Mouse (Mus musculus): ENCODE results near the gene H2-Eb2.

The H2-Eb2 gene

DNA sequence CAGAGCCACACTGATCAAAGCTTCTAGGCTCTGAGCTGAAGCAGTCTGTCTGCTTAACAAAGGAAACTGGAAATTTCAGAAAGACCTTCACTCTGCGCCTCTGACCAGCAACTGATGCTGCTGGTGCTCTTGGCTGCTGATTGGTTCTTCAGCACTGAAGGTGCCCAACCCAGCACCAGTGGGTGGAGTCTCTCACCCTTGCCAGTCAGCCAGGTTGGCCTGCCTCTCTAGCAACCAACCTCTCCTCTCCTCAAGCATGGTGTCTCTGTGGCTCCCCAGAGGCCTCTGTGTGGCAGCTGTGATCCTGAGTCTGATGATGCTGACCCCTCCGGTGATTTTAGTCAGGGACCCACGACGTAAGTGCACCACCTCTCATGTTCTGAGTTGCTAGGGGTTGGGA is at the start of gene H2-Eb2:
TSS of gene H2-Eb2 (plus strand) at position 230 of the 400 bp plus-strand sequence.
- in situ Hi-C loops (cut with MseI, MboI), result no loop called here

DNA sequence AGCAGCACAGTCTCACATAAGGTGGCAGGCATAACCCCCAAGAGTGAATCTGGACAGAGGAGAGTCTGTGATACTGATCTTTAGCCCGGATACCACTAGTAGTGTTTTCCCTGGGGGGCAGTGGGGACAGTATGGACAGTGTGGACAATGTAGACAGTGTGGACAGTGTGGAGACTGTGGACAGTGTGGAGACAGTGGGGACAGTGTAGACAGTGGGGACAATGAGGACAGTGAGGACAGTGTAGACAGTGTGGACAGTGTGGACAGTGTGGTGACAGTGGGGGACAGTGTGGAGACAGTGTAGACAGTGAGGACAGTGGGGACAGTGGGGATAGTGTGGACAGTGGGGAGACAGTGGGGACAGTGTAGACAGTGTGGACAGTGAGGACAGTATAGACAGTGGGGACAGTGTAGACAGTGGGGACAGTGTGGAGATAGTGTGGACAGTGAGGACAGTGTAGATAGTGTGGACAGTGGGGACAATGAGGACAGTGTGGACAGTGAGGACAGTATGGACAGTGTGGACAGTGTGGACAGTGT is 44.9 kb upstream of the H2-Eb2 start:
- in situ Hi-C loops (cut with MseI, MboI), result no loop called here

DNA sequence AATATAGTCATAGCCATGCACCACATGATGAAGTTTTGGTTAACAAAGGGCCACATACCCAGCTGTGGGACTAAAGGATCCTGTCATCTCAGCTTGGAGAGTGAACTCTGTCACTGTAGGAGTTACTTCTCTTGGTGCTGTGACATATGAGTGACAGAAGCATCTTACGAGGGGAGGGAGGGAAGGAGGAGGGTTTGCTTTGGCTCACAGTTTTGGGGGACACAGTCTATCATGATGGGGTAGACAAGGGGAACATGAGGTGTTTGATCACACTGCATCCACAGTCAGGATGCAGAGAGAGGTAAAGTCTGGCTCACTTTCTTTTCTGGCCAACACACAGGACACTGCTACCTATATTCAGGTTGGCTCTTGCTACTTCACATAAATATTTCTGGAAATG is 43.6 kb upstream of the H2-Eb2 start:
- in situ Hi-C loops (cut with MseI, MboI), result no loop called here

DNA sequence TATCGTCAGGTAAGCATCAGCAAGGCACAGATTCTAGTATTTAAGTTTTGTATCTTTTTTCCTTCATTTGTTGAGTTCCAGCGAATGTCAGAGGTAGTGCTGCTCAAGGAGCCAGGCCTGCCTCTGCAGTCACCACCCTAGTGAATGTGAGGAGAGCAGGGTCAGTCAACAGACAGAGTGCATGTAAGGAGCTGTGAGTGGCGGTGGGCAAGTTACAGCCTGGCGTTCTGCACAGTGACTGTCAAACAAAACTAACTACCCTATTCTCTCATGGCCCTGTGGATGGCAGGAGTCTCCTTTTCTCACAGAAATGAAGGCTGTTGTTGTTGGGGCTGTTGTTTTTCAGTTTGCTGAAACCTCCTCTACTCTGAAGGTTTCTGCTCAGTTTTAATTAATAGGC is 40.1 kb upstream of the H2-Eb2 start:
- in situ Hi-C loops (cut with MseI, MboI), result no loop called here

DNA sequence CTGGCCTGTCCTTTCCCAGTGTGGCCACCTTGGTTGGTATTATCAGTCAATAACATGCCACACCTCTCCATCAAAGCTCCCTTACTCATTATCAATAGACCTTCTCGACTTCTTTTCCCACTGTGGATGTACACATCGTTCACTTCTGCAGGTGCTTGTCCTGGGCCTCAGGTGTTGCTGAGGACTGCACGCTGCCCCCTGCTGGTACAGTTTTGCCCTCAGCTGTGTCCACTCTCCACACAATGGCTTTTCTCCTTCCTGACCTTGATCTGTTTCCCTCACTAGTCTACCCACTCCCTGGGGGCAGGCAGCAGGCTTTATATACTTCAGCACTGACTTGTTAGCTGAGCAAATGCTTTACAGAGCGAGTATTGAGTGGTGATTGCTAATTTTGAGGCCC is 39.6 kb upstream of the H2-Eb2 start:
- in situ Hi-C loops (cut with MseI, MboI), result no loop called here

DNA sequence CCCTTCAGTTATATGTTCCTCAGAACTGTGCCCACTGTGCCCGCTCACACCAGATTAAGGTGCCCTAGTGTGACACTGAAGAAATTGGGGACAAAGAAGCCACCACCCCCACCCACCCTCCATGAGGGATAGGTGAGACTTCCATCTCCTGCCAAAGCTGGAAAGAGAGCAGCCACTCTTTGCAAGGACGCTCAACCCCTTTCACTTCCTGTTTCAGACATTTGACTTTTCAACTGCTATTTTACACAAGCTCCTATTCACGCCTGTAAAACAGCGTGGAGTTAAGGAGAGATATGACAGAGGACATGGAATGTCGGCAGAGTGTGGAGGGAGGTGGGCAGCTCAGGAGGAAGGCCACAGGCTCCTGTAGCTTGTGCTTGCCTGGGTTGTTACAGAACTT is 39.0 kb upstream of the H2-Eb2 start:
- in situ Hi-C loops (cut with MseI, MboI), result no loop called here

DNA sequence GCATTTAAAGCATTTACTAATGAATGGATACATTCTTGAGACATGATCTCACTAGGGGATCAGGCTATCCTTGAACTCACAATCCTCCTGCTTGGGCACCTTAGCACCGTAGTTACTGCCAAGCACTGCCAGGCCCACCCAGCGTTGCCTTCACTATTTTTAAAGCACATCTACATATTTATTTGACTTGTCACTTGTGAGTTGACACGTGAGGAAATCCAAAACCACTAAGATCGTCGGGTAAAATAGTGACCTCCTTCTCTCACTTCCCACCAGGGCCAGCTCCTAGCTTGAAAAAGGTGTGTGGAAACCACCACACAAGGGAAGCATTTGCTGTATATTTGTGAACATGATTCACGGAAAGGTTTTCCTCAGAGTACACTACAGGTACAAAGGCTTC is 38.5 kb upstream of the H2-Eb2 start:
- in situ Hi-C loops (cut with MseI, MboI), result no loop called here

DNA sequence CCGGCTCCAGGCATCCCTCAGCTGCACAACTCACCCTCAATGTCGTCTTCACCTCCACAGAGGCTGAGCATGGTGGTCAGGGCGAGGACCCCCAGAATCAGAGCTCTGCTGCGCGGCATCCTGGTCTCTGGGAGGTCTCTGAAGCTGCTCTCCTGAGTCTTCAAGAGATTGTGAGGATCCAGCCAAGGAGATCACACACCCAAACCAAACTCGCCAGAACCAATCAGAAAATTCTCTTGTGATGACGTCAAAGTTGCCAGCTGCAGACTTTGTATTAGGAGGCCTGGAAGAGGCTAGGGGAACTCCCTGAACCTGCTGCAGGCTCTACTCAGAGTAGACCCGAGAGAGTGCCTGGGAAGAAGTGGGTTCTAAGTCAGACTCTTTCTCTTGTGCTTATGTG is 37.8 kb upstream of the H2-Eb2 start, which contains the start of gene H2-Aa:
TSS of gene H2-Aa (minus strand) at position 176 of the 400 bp plus-strand sequence.
- in situ Hi-C loops (cut with MseI, MboI), result no loop called here

DNA sequence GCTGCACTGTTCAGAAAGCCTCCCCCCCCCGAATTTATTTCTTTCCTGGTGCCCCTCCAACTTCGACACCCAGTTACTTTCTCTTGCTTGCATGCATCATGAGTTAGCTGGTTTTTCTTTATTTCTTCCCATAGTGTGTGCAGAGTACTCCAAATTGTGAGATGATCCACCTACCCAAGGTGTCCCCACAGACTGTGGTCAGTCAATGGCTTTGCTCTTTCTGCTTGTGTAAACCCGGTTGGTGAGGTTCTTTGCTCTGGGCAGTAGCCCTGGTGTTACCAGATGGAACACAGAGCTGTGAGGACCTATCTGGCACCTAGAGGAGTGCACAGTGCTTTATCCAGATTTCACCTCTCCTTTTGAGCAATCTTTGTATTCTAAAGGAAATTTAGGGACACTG is 37.3 kb upstream of the H2-Eb2 start:
- in situ Hi-C loops (cut with MseI, MboI), result no loop called here

DNA sequence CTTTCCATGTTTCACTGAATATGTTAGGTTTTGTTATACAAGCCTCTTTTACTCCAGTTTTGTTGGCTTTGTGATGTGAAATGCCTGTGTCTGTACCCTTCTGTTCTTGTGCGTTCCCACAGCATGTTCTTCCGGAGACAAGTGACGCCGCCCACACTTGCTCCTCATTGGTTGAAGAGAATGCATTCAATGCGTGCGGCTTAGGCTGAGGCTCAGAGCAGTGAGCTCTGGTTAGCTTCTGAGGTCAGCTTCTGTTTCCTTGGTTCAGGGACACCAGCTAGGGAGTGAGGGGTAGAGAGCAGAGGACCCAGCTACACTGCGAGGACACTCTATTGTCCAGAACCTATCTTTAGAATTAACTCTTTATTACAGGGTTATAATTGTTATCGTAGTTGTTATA is 33.9 kb upstream of the H2-Eb2 start:
- in situ Hi-C loops (cut with MseI, MboI), result no loop called here

DNA sequence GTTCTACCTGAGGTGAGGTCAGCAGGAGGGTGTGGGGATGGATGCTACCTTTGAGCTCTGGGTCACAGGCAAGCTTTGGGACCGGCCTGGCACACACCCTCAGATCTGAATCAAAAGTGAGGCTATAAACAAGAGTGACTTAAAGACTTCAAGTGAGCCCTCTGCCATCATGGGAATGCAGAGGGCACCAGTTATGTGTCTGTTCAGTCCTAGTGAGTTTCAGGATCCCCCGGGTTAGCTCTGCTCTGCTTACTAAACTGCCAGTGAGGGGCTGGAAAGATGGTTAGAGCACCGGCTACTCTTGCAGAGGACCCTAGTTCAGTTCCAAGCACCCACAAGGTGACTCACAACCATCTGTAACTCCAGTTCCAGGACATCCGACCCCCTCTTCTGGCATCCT is 32.9 kb upstream of the H2-Eb2 start:
- in situ Hi-C loops (cut with MseI, MboI), result no loop called here

DNA sequence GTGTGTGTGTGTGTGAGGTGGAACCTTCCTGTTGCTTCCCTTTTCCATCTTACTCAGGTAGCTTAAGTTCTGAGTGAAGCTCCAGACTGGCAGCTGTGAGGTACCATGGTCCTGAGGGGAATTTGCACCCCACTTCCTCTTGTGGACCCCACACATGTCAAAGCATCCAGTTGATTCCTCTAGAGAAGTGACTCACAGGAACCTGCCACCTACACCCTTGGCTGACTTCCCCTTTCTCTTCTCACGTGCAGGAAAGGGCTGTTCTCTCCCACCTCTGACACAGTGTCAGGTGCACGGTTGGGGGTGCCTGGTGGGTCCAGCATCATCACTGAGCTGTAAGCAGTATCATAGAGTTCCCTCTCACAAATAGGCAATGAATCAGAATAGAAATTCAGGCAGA is 31.9 kb upstream of the H2-Eb2 start:
- in situ Hi-C loops (cut with MseI, MboI), result no loop called here

DNA sequence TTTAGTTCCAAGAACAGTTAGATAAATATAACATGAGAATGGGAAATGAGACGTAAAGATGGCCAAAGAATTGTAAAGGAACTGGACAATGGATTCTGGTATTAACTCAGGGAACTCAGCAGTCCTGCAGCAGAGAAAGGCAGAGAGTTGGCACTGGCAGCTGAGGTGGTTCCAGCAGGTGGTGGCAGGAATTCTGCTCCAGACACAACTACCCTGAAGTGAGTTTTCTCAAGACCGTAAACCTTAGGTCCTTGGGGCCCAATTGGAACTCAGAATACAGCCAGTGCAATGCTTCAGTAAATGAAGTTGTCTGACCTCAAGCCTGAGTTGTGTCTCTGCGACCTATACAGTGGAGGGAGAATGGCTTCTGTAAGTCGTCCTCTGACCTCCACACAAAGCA is 31.2 kb upstream of the H2-Eb2 start:
- in situ Hi-C loops (cut with MseI, MboI), result no loop called here

DNA sequence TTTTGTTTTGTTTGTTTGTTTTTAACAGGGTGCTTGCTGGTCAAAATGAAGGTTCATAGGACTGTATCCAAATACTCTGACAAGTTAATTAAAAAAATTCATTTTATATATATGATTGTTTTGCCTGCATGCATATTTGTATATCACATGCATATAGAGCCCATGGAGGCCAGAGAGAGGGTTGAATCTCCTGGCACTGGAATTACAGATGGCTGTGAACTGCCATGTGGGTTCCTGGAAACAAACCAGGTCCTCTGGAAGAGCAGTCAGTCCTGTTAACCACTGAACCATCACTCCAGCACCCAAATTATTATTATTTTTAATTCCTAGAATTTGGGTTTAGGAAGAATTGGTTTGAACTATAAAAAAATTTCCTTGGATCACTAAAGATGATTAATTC is 30.2 kb upstream of the H2-Eb2 start:
- in situ Hi-C loops (cut with MseI, MboI), result no loop called here

DNA sequence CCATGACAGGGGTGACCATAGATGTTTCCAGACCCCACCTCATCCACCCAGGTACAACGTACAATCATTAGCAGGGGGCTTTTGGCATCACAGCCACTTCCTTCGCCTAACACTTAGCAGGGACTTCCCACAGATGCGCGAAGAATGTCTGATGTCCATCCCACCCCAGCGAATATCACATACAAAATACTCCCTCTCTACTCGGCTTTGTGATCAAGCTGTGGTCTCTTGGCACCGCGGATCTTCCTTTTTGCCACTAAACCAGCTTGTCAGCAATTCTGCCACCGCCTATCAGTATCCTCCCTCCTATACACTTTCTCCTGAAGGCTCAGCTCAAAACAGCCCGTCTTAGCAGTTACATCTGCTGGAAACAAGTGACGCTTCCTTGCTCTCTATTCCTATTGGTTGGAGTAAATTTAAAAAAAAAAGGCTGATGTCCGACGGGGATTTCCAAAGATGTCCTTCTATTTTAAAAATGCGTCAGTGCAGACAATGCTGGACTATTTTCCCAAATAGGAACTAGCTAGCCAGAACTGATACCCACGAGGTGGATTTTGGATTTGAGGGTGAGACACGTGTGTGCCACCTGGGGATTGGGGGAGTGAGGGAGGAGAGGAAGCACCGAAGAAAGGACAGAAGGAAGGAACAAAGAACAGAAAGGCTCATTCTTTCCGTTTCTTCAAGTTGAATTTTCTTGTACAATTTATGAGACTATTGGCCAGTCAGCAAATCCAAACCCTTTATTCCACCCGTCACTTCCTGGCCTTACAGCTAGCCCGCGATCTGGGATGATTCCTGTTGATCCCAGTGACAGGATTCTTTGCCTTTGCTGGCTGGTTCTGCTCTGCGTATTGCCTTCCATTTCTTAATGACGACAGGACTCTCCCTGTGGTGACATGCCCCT is 29.3 kb upstream of the H2-Eb2 start:
- in situ Hi-C loops (cut with MseI, MboI), result no loop called here

DNA sequence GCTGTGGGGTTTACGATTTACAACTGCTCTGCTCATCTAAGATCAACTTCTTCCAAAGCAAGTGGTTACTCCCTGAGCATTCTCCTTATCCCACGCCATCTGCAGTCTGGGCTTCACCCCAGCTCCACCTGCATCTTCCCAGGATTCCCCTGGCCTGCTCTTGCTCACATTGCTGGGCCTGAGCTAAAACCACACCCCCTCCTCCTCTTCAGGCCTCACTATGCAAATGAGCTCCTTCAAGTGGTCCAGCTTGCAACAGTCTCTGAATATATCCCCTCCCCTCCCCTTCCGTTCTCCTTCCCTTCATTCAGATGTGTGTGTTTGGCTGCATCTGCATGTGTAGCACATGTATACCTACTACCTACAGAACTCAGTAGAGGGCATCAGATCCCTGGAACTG is 26.1 kb upstream of the H2-Eb2 start:
- in situ Hi-C loops (cut with MseI, MboI), result no loop called here

DNA sequence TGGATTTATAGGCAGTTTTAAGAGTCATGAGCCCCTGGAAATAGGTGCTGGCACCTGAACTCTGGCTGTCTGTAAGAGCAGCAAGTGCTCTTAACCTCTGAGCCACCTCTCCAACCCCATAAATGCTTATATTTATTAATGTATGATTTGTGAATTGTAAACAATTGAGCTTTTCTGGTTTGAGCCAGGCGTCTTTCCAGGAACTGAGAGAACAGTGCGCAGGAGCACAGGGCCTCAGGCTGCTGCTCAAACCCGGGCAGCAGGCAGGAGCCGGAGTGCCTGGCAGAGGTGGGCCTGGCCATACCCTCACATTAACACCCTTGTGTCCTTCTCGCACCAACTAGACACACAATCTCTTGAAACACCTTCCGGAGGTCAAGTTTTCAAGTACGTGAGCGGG is 25.4 kb upstream of the H2-Eb2 start:
- in situ Hi-C loops (cut with MseI, MboI), result no loop called here

DNA sequence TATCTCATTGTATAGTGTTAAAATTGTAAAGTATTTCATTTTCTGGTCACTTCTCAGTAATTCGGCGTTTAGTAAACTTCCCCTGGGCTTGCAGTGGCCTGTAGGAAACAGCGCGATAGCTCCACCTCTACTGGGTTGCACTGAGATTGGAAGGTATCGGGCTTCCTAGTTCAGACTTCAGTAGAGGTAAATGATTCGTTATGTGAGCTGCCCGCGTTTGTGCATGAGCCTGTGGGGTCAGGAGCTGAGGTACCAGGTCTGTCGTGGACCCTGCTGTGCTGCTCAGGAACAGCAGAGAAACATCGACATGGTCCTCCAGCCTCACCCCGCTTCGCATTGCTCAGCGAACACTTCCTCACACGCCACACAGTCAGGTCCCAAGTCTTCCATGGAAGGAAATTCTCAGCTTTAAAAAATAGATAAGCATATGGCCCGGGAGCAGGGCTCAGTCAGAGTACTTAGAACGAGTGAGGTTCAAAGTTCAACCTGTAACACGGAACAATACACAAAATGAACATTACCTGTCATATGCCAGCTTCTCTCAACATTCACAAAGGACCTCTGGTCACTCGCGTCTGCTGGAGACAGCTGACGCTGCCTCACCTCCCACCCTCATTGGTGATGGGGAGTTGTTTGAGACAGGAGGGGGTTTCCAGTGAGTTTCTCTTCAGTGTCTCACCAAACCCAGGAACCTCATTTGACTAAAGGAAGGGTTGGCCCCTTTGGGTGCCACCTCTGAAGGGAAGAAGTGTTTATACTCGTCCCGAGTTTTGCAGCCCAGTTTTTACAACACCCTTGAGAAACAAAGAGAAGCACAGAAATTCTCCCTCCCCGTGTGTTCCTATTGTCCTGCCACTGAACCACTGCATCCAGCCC is 24.5 kb upstream of the H2-Eb2 start:
- in situ Hi-C loops (cut with MseI, MboI), result no loop called here

DNA sequence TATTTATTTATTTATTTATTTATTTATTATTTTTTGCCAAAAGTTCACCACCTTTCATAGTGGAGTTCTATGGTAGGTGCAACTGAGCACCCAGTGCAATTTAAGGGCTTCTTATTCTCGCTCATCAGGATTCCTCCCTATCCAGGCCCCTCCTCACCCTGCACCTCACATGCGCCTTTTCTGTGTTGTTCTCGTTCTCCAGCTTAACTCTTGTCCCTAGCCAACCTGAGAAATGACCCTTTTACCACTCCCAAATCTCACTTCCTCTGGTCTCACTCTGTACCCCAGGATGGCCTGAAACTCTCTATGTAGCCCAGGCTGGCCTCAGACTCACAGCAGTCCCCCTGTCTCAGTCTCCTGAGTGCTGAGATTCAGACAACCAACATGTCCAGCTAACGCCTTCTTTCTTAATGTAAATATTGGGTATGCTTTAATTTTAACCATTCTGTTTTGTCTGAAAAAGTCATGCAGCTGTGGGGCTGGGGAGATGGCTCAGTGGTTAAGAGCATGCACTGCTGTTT is 23.7 kb upstream of the H2-Eb2 start:
- in situ Hi-C loops (cut with MseI, MboI), result no loop called here

DNA sequence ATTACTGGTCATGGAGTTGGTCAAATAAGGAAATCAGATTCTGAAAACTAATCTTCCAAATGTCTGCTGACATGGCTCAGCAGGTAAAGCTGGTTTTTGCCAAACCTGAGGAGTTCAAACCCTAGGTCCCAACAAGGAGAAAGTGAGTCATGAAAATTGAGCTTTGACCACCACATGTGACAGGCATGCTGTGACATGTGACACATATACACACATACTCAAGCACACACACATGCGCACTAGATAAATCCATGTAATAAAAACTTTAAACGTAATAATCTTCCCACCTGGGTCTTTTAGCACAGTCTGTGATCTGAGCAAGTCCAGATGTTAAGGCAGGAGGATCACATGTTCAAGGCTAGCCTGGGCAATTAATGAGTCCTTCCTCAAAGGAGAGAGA is 21.7 kb upstream of the H2-Eb2 start:
- in situ Hi-C loops (cut with MseI, MboI), result no loop called here

DNA sequence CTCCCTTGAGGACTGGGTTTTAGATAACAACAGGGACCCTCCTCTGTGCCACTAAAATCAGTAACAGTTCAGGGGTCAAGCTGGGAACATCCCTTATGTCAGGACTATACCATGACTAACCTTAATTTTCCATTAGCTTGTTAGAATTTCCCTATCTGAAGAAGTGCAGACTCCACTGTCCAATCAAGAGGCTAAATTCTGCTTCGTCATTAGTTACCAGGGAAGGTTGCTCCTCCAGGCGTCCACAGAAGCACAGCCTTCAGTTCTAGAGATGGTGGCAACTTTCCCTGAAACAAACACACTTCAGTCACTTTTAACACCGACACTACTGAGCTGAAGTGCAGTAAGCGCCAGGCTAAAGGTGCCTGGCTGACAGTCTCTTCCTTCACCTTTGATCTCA is 20.7 kb upstream of the H2-Eb2 start:
- in situ Hi-C loops (cut with MseI, MboI), result no loop called here

DNA sequence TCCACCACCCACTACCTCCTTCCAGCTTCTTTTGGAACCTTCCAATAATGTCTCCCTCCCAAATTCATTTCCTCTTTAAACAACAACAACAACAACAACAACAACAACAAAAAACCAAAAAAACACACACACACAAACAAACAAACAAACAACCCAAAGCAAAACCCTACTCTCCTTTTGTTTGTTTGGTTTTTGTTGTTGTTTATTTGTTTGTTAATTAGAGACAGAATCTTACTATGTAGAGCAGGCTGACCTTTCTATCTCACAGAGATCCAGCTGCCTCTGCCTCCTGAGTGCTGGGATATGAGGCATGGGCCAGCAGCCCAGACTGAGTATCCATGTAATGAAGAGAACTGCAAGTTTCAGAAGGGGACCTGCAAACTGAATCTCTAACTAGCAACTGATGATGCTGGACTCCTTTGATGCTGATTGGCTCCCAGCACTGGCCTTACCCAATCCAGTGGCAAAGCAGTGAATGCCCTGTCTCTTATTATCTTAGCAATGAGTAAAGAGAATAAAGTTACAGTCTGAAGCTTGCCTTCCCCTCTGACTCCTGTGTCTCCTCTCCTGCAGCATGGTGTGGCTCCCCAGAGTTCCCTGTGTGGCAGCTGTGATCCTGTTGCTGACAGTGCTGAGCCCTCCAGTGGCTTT is 20.0 kb upstream of the H2-Eb2 start, which contains the start of gene H2-Eb1:
TSS of gene H2-Eb1 (plus strand) at position 488 of the 651 bp plus-strand sequence.
- in situ Hi-C loops (cut with MseI, MboI), result no loop called here
